Mouse (Mus musculus) megakaryocyte, embryonic 14.5 days (primary cell): ENCODE measurements around the gene Glce.

Experiments used
- FLI1 ChIP-seq: IDR thresholded peaks from 2 replicates; pipeline ENCODE4 v1.6.1; 2012; ENCODE audit warnings: low read length, inconsistent platforms, mixed read lengths
- GATA1 ChIP-seq: IDR thresholded peaks from 3 replicates; pipeline ENCODE4 v1.6.1; 2012; ENCODE audit warnings: mixed read lengths, low read length, inconsistent platforms, borderline replicate concordance

DNA sequence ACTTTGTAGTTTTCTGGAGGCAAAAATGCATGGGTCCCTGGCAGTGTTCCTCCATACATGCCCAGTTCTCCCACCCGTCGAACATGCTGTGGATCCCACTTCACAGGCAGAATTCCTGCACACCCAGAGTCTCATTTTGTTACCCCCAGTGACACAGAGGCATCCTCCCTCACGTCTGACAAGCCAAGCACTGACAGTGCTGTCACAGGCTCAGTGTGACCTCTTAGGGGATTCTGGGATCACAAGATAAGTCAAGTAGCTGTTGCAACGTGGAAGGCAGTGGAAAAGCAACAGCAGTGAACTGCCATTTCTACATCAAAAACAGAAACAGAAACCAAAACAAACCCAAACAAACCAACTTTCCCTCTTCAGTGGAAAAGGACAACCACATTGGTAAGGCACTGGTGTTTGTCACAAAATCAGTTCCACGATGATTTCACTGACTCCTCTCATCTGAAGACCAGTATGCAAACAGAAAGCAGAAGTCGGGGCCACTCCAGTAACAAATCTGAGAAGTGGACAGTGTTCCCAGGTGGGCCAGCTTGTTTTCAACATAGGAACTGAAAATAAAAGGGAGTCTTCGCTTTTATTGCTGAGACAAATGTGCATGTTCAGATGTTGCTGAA lies 64.5 kb downstream of the Glce start:
- TF ChIP-seq GATA1 (no peak), FLI1 (no peak)
